Mouse (Mus musculus) cortical plate, adult 2 months (tissue): ENCODE measurements around the gene Chrna10.

ENCODE experiments used
- CTCF ChIP-seq: fragments of 200-500 bp; IDR thresholded peaks from 2 replicates; pipeline ENCODE4 v1.5.1; 2011; ENCODE audit warnings: mild to moderate bottlenecking, control low read depth, low read length; ENCODE audit not compliant: insufficient read depth; ENCODE audit errors: extremely low read depth
- POLR2A ChIP-seq: fragments of 200-500 bp; IDR thresholded peaks from 2 replicates; pipeline ENCODE4 v1.6.1; 2011; ENCODE audit warnings: mild to moderate bottlenecking, low read length, control low read depth; ENCODE audit not compliant: insufficient read depth; ENCODE audit errors: extremely low read depth

DNA sequence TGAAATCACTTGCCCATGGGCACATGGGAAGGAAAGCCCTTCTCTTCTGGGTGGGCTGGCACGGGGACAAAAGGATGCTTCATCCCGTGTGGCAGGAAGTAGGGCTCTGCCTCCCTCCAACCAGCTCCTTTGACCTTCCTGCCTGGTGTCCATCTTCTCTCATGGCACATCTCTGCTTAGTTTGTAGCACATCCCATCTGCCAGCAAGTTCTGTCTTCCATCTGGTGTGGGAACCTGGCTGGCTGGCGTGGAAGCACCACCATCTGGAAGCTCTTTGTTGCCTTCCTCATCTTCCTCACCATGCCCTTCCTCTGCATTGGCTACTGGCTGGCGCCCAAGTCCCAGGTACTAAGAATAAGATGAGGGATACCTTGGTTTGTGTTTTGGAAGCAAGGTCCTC lies 29.3 kb downstream of the Chrna10 start:
- no peak for TF ChIP-seq CTCF
- TF ChIP-seq POLR2A = no peak
